In genomic region chr1:180875126-180875525, GRCm38 (mm10) we compare ENCODE assay signal across 20 mouse cellular contexts. TPM values are rescaled to one million over a fixed set of nuclear protein-coding genes. Genes with fewer than 3 reads are reported as not detected.
A peak's percentile ranks its signal among the peaks of the same experiment; 100 is the strongest.
DNase-seq lines count a peak whose midpoint lies in the region; ATAC-seq lines count a peak whose summit lies in the region.
"Had no signal": no experiment of that assay in that cellular context is flagged by ENCODE, and none has a peak within 500 bp of the region (broad histone marks: within the 10 kb centered on the region; RNA-seq: fewer than 3 reads in every experiment).

No protein-coding gene starts in this region.

- WGBS in midbrain, embryonic 14.5 days, result 88% methylated on average over 9 of the region's 9 CpGs

- no peak overlapping the region for H3K9ac ChIP-seq in midbrain, embryonic 14.5 days (replicated peaks; ENCODE audit: low read length)
- H3K9ac ChIP-seq: embryonic facial prominence, embryonic 12.5 days; forebrain, embryonic 15.5 days; heart, embryonic 13.5 days; hindbrain, embryonic 15.5 days had no signal

- H3K4me2 ChIP-seq in midbrain, embryonic 14.5 days (ENCODE audit: low read length), result no peak overlapping the region
- H3K4me2 ChIP-seq: embryonic facial prominence, embryonic 12.5 days; forebrain, embryonic 15.5 days; heart, embryonic 13.5 days; hindbrain, embryonic 15.5 days had no signal

- ATAC-seq in midbrain, embryonic 14.5 days (ENCODE audit: low FRiP score, low TSS enrichment), result no peak
- ATAC-seq: CD4-positive, CD25-positive, alpha-beta regulatory T cell, adult 4 months; forebrain, embryonic 15.5 days; inflammation-experienced regulatory T-cells, adult 6 months had no signal

- no peaks in the 10 kb centered on the region for H3K9me3 ChIP-seq in midbrain, embryonic 14.5 days (ENCODE audit: control insufficient read depth, low read length)
- H3K9me3 ChIP-seq: embryonic facial prominence, embryonic 12.5 days; forebrain, embryonic 15.5 days; heart, embryonic 13.5 days; hindbrain, embryonic 15.5 days had no signal

- H3K4me1 ChIP-seq in midbrain, embryonic 14.5 days (ENCODE audit: control insufficient read depth, insufficient read depth, low read length), result no peaks in the 10 kb centered on the region
- H3K4me1 ChIP-seq: embryonic facial prominence, embryonic 12.5 days; forebrain, embryonic 15.5 days; hindbrain, embryonic 15.5 days had no signal

- H3K4me3 ChIP-seq in midbrain, embryonic 14.5 days (replicated peaks; ENCODE audit: low read depth, low read length), result no peak overlapping the region
- H3K4me3 ChIP-seq: embryonic facial prominence, embryonic 12.5 days; forebrain, embryonic 15.5 days; heart, embryonic 13.5 days; hindbrain, embryonic 15.5 days had no signal

- H3K27me3 ChIP-seq in splenic B cell, adult 2 months (ENCODE audit: control insufficient read depth, insufficient read depth, low read length, poor library complexity, severe bottlenecking), result no peaks in the 10 kb centered on the region
- H3K27me3 ChIP-seq in midbrain, embryonic 14.5 days (ENCODE audit: control insufficient read depth, insufficient read depth, low read length), result no peaks in the 10 kb centered on the region
- H3K27me3 ChIP-seq: embryonic facial prominence, embryonic 12.5 days; forebrain, embryonic 15.5 days; heart, embryonic 13.5 days; hindbrain, embryonic 15.5 days had no signal

- peak; percentile 56 to 61 for DNase-seq in spleen, postnatal 36 days (ENCODE audit: low spot score in 2 of 2)
- DNase-seq in spleen, adult 12 weeks (ENCODE audit: low spot score), result no peak
- peak; percentile 70 for DNase-seq in splenic B cell, adult 2 months (ENCODE audit: low read depth, low spot score)
- DNase-seq in thymus, postnatal 10 days (ENCODE audit: low spot score in 2 of 2), result peak; percentile 43 to 66
- DNase-seq in thymus, postnatal 4 days, result peak; percentile 65
- no peak for DNase-seq in cerebellum, postnatal 36 days
- DNase-seq in cerebellum, adult 9-10 months, result no peak
- no peak for DNase-seq in midbrain, embryonic 14.5 days
- DNase-seq: cerebellum, adult 11-12 months; cerebellum, adult 9-11 months; gastrocnemius, postnatal 10 days; heart, postnatal 36 days had no signal

- H3K36me3 ChIP-seq in splenic B cell, adult 2 months (ENCODE audit: control insufficient read depth, insufficient read depth, low read length, poor library complexity, severe bottlenecking), result no peaks in the 10 kb centered on the region
- no peaks in the 10 kb centered on the region for H3K36me3 ChIP-seq in midbrain, embryonic 14.5 days (ENCODE audit: control insufficient read depth, insufficient read depth, low read length)
- H3K36me3 ChIP-seq: embryonic facial prominence, embryonic 12.5 days; forebrain, embryonic 15.5 days; heart, embryonic 13.5 days; hindbrain, embryonic 15.5 days had no signal

- no peak overlapping the region for H3K27ac ChIP-seq in midbrain, embryonic 14.5 days (replicated peaks; ENCODE audit: low read depth, low read length)
- H3K27ac ChIP-seq: embryonic facial prominence, embryonic 12.5 days; forebrain, embryonic 15.5 days; heart, embryonic 13.5 days; hindbrain, embryonic 15.5 days had no signal

RNA-seq across cellular contexts. Expression of gene Lefty2, which starts 17.8 kb away (rescaled TPM):
- 1.3 and 2.0 TPM in 2 replicates for polyA plus RNA-seq in midbrain, embryonic 14.5 days (2014; fragmentation: Nextera tagmentation; extraction: Ambion mirVana)
- polyA plus RNA-seq: CD4-positive, CD25-positive, alpha-beta regulatory T cell, adult 4 months; forebrain, embryonic 11.5 days; hindbrain, embryonic 11.5 days; inflammation-experienced regulatory T-cells, adult 6 months had no signal

RNA-seq across cellular contexts. Expression of gene Sde2, which starts 24.2 kb away (rescaled TPM):
- polyA plus RNA-seq in midbrain, embryonic 14.5 days (2014; fragmentation: Nextera tagmentation; extraction: Ambion mirVana), result 26.1 and 28.7 TPM in 2 replicates

RNA-seq across cellular contexts. Expression of gene Pycr2, which starts 29.0 kb away (rescaled TPM):
- polyA plus RNA-seq in midbrain, embryonic 14.5 days (2014; fragmentation: Nextera tagmentation; extraction: Ambion mirVana), result 67.2 and 69.9 TPM in 2 replicates

RNA-seq across cellular contexts. Expression of gene Lefty1, which starts 59.7 kb away (rescaled TPM):
- 0.28 TPM in 1 of 2 replicates, not detected in the other for polyA plus RNA-seq in midbrain, embryonic 14.5 days (2014; fragmentation: Nextera tagmentation; extraction: Ambion mirVana)
- polyA plus RNA-seq: CD4-positive, CD25-positive, alpha-beta regulatory T cell, adult 4 months; inflammation-experienced regulatory T-cells, adult 6 months had no signal

Comparison
In these comparisons a context has a peak if more than half of its experiments do, and no peak if none do; other contexts are left out.
1. DNase-seq: peak in spleen, postnatal 36 days (2 of 2), splenic B cell, adult 2 months (single experiment), thymus, postnatal 10 days (2 of 2) and thymus, postnatal 4 days (single experiment); none in spleen, adult 12 weeks (single experiment), cerebellum, postnatal 36 days (0 of 2), cerebellum, adult 9-10 months (single experiment) and midbrain, embryonic 14.5 days (single experiment).